Mouse (Mus musculus): ENCODE data around the gene Cpz. TPM values are rescaled to one million over a fixed set of nuclear protein-coding genes. Genes with fewer than 3 reads are reported as not detected.

Gene Cpz
- polyA plus RNA-seq, 1 experiment: not detected

DNA sequence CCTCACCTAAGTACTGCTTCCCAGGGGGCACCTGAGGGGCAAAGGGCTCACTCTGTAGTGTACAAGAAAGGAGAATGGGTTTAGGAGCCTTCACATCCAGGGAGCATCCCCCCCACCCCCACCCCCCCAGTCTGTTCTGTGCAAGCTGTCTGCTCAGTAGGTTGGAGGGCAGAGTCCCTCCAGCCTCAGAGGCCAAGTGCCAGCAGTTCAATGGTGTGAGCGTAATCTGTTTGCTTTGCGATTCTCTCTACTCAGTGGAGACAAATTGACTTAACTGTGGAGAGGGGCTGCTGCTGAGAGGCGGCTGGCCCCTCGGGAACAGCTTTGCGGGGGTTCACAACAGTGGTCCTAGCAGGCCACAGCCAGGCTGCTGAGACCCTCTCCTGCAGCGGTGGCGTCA is 28.2 kb downstream of the Cpz start:
- H3K36me3 ChIP-seq (ENCODE audit: control insufficient read depth): no peaks in the 10 kb centered on the region
- no peaks in the 10 kb centered on the region for H3K9me3 ChIP-seq (ENCODE audit: control insufficient read depth, low read length)
- H3K27me3 ChIP-seq (ENCODE audit: control insufficient read depth): no peaks in the 10 kb centered on the region
- TF ChIP-seq TAL1 (IDR thresholded peaks at IDR 0.05; ENCODE audit: low read length): no peak
- TF ChIP-seq GATA1 (IDR thresholded peaks at IDR 0.05; ENCODE audit: low read length): no peak
- H3K4me3 ChIP-seq (replicated peaks): no peak overlapping the region
- H3K4me1 ChIP-seq (ENCODE audit: control insufficient read depth): no peaks in the 10 kb centered on the region

DNA sequence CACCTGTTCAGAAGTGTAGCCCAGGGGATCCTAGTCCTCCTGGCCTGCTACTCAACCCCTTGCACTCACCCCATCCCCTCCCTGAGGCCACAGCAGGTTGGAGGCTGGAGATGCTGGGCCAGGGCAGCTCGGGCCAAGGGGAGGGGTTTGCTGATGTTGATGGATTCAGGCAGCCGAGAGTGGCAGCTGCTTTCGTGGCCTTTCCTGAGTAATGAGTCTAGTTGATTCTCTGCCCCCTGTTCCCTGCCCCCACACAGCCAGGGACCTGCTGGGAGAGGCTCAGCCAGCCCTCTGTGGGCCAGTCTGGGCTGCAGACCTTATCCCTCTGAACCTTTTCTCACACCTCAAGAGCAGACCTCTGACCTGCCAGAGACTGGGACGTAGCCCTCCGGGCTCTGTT is 29.5 kb downstream of the Cpz start:
- no peaks in the 10 kb centered on the region for H3K4me1 ChIP-seq (ENCODE audit: control insufficient read depth)
- no peak for TF ChIP-seq TAL1 (IDR thresholded peaks at IDR 0.05; ENCODE audit: low read length)
- no peak for TF ChIP-seq GATA1 (IDR thresholded peaks at IDR 0.05; ENCODE audit: low read length)
- H3K9me3 ChIP-seq (ENCODE audit: control insufficient read depth, low read length): no peaks in the 10 kb centered on the region

DNA sequence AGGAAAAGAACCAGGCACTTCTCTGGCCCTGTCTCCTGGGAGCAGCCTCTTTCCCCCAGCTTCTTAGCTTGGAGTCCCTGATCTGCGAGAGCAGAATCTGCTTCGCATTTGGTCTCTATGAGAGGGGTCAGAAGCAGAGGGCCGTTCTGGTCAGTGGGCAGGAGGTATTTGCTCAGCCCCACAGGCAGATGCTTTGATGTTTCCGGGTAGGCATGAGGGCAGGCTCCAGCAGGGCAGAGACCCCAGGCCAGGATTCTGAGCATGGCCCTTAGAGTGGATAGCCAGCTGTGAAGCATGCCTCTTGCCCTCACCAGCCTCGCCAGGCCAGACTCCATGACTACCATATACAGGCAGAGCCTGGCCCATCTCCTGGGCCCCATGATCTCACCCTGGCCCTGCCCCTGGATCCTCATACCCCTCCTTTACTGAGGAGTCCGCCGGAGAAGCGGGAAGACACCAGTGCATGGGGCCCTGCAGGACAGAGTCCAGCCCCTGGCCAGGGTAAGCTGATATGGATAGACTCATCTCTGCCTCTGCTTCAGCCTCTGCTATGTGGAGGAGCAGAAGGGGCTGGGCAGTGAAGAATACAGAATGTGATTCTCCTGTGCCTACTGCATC is 30.6 kb downstream of the Cpz start:
- no peaks in the 10 kb centered on the region for H3K9me3 ChIP-seq (ENCODE audit: control insufficient read depth, low read length)
- no peaks in the 10 kb centered on the region for H3K36me3 ChIP-seq (ENCODE audit: control insufficient read depth)
- no peaks in the 10 kb centered on the region for H3K27me3 ChIP-seq (ENCODE audit: control insufficient read depth)
- TF ChIP-seq GATA1 (IDR thresholded peaks at IDR 0.05; ENCODE audit: low read length): no peak
- TF ChIP-seq TAL1 (IDR thresholded peaks at IDR 0.05; ENCODE audit: low read length): no peak
- H3K4me3 ChIP-seq (replicated peaks): no peak overlapping the region
- H3K4me1 ChIP-seq (ENCODE audit: control insufficient read depth): no peaks in the 10 kb centered on the region

More for the DNA sequence above, 29.5 kb downstream of the Cpz start:
- H3K36me3 ChIP-seq (ENCODE audit: control insufficient read depth): no peaks in the 10 kb centered on the region
- no peak overlapping the region for H3K4me3 ChIP-seq (replicated peaks)
- H3K27me3 ChIP-seq (ENCODE audit: control insufficient read depth): no peaks in the 10 kb centered on the region

DNA sequence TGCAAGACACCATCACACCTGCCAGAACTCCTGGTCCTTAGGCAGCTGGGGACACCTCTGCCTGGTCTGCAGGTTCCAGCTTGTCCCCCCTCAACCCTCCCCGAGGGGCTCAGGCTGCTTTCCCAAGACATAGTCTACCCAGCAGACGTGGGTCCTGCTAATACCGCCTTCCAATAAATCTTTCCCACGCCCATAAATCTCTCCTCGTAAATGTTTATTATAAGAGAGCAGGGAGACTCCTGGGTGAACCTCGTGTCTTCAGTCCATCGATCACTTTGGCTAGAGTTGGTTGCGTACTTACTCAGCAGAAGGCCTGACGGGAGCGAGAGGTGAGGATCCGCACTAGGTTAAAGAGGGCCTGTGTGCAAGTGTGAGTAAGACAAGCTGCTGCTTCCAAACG is 31.7 kb downstream of the Cpz start:
- no peak for TF ChIP-seq GATA1 (IDR thresholded peaks at IDR 0.05; ENCODE audit: low read length)
- no peak for TF ChIP-seq TAL1 (IDR thresholded peaks at IDR 0.05; ENCODE audit: low read length)
- Histone ChIP-seq H3K4me1 (ENCODE audit: control insufficient read depth) (no peaks in the 10 kb centered on the region), H3K4me3 (replicated peaks) (no peak overlapping the region), H3K36me3 (ENCODE audit: control insufficient read depth) (no peaks in the 10 kb centered on the region), H3K9me3 (ENCODE audit: control insufficient read depth, low read length) (no peaks in the 10 kb centered on the region), H3K27me3 (ENCODE audit: control insufficient read depth) (no peaks in the 10 kb centered on the region)

DNA sequence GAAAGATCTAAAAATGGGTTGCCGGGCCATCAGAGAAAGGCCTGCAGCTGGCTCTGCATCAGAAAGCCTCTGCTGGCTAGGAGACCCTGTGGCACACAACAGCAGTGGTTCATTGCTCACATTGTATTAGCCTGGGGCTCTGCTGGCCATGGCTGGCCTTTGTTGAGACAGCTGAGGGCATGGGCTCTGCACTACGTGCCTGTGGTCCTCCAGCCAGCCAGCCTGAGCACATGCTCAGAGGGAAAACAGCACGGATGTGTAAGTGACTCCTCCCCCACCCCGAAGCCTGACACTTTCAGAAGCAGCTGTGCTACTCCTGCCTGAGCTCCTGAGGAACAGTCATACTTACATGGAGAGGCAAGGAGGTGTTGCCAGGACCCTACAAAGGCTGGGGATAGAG is 46.0 kb downstream of the Cpz start:
- no peak overlapping the region for H3K4me3 ChIP-seq (replicated peaks)
- no peaks in the 10 kb centered on the region for H3K27me3 ChIP-seq (ENCODE audit: control insufficient read depth)
- H3K4me1 ChIP-seq (ENCODE audit: control insufficient read depth): no peaks in the 10 kb centered on the region
- H3K36me3 ChIP-seq (ENCODE audit: control insufficient read depth): no peaks in the 10 kb centered on the region
- TF ChIP-seq TAL1 (IDR thresholded peaks at IDR 0.05; ENCODE audit: low read length) (no peak), GATA1 (IDR thresholded peaks at IDR 0.05; ENCODE audit: low read length) (no peak)
- no peaks in the 10 kb centered on the region for H3K9me3 ChIP-seq (ENCODE audit: control insufficient read depth, low read length)

DNA sequence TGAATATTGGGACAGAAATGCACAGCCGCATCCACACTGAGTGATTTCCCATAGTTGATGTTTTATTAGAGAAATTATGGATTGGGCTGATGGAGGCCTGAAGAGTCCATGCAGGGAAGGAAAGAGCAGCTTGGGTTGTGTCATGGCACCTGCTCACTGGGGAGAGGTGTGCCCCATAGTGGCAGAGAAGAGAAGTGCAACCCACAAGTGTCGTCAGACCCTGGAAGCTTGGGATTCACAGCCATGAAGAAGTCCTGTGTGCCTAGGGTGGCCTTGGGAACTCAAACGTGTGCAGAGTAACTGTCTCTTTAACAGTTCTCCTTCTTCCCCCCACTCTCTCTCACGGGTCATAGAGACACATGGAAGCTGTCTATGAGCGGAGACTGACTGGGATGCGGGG is 50.3 kb downstream of the Cpz start:
- no peak overlapping the region for H3K4me3 ChIP-seq (replicated peaks)
- TF ChIP-seq GATA1 (IDR thresholded peaks at IDR 0.05; ENCODE audit: low read length) (no peak), TAL1 (IDR thresholded peaks at IDR 0.05; ENCODE audit: low read length) (no peak)
- H3K27me3 ChIP-seq (ENCODE audit: control insufficient read depth): no peaks in the 10 kb centered on the region
- H3K9me3 ChIP-seq (ENCODE audit: control insufficient read depth, low read length): no peaks in the 10 kb centered on the region
- no peaks in the 10 kb centered on the region for H3K4me1 ChIP-seq (ENCODE audit: control insufficient read depth)
- H3K36me3 ChIP-seq (ENCODE audit: control insufficient read depth): no peaks in the 10 kb centered on the region

DNA sequence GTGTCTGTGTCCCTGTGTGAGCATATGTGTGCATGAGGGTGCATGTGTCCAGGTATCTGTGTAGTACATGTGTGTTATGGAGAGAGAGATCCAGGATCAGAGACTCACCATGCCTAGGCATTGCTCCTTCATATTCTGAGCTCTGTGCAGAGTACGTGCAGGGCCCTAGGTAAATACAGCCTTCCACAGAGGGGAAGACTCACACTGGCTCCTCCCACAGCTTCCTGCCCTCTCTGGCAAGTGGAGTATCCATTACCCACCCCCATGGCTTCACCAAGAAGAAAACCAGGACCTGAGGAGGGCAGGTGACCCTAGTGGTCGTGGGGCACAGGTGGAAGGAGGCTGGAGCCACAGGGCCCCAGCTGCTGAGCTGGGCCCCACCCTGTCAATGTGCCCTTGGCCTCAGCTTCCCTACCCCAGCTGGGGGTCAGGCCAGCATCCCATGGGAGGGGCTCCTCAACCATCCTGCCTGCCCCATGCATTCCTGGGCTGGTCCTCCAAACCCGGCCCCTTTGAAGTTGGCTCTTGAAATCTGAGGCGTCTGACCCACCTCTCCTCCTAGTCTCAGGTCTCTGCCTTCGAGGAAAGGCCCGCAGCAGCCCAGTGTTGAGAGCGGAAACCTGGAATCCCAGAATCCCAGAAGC is 54.5 kb downstream of the Cpz start:
- no peak for TF ChIP-seq TAL1 (IDR thresholded peaks at IDR 0.05; ENCODE audit: low read length)
- TF ChIP-seq GATA1 (IDR thresholded peaks at IDR 0.05; ENCODE audit: low read length): no peak
- no peaks in the 10 kb centered on the region for H3K27me3 ChIP-seq (ENCODE audit: control insufficient read depth)

DNA sequence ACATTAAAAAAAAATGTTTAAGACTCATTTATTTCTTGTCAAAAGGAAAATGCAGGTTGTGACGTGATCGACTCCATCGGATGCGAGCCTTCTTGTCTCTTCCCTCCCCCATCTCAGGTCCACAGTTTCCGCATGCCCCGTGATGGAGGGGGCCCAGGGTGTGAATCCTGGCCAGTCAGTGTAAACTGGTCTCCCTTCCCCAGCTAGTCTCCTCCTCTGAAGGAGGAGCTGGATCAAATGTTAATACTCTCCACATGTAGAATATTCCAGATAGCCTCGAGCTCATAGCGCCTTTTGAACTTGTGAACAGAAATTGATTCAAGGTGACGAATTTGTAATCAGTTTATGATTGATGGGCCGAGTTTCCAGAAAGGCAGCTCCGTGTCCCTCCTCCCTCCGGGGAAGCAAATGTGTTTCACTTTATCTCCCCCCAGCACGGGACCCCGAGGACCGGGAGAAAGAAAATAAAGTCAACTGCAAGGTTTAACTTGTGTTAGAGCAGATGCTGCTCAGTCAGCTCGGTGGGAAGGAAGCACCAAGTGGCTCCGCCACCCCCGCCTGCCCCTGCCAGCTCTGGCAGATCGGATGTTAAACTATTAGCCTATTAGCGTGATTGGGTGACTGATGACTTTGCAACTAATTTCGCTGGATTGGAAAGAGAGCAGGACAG is 59.4 kb downstream of the Cpz start:
- H3K36me3 ChIP-seq (ENCODE audit: control insufficient read depth): no peaks in the 10 kb centered on the region
- TF ChIP-seq GATA1 (IDR thresholded peaks at IDR 0.05; ENCODE audit: low read length): no peak
- TF ChIP-seq TAL1 (IDR thresholded peaks at IDR 0.05; ENCODE audit: low read length): no peak
- H3K27me3 ChIP-seq (ENCODE audit: control insufficient read depth): no peaks in the 10 kb centered on the region; the same call in 1 of the 2 replicates
- H3K4me3 ChIP-seq (replicated peaks): no peak overlapping the region
- no peaks in the 10 kb centered on the region for H3K9me3 ChIP-seq (ENCODE audit: control insufficient read depth, low read length)
- H3K4me1 ChIP-seq (ENCODE audit: control insufficient read depth): no peaks in the 10 kb centered on the region

More for the DNA sequence above, 54.5 kb downstream of the Cpz start:
- H3K4me1 ChIP-seq (ENCODE audit: control insufficient read depth): no peaks in the 10 kb centered on the region
- H3K36me3 ChIP-seq (ENCODE audit: control insufficient read depth): no peaks in the 10 kb centered on the region
- H3K4me3 ChIP-seq (replicated peaks): no peak overlapping the region
- H3K9me3 ChIP-seq (ENCODE audit: control insufficient read depth, low read length): no peaks in the 10 kb centered on the region

DNA sequence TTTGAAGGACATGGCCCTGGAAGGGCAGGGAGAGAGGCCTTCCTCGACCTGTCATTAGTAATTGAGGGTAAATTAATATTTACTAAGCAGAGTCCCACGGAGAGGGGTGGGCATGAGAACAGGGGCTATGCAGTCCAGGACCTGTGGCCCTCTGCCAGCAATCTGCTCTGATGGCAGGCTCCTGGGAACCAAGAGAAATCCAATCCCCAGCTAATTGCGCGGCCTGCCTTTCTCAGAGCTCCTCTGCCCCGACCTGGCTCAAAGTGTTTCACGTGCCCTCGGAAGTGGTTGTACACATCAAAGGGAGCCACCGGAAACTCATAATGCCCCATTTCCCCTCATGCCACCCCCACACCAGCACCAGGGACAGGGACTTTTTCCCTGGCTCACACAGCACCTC is 63.4 kb downstream of the Cpz start:
- Histone ChIP-seq H3K9me3 (ENCODE audit: control insufficient read depth, low read length) (no peaks in the 10 kb centered on the region), H3K4me1 (ENCODE audit: control insufficient read depth) (no peaks in the 10 kb centered on the region), H3K36me3 (ENCODE audit: control insufficient read depth) (no peaks in the 10 kb centered on the region), H3K27me3 (ENCODE audit: control insufficient read depth) (no peaks in the 10 kb centered on the region; the same call in 1 of the 2 replicates), H3K4me3 (replicated peaks) (no peak overlapping the region)
- TF ChIP-seq TAL1 (IDR thresholded peaks at IDR 0.05; ENCODE audit: low read length) (no peak), GATA1 (IDR thresholded peaks at IDR 0.05; ENCODE audit: low read length) (no peak)
